Comparison of ENCODE assay signal across 15 mouse cellular contexts in the genomic region with DNA sequence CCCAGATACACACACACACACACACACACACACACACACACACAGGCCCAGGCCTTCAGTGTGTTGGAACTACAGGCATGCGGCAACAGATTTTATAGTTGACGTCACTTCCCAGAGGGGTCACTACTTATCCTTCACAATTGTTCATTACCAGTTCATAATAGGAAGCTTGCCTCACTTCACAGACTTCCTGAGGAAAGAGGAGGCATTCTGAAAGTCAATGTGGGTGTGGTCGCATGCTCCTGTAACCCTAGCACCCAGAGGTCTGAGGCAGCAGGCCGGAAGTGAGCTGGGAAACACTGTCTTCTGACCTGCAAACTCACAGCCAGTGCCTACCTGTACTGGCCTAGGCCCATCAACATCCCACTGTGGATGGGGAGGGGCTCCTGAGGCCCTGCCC. TPM values are rescaled to one million over a fixed set of nuclear protein-coding genes. Genes with fewer than 3 reads are reported as not detected.
DNase-seq lines count a peak whose midpoint lies in the region; ATAC-seq and TF ChIP-seq lines count a peak whose summit lies in the region.
"Had no signal": no experiment of that assay in that cellular context is flagged by ENCODE, and none has a peak within 500 bp of the region (broad histone marks: within the 10 kb centered on the region; RNA-seq: fewer than 3 reads in every experiment).

No protein-coding gene starts in this region.

- no peaks in the 10 kb centered on the region for H3K9me3 ChIP-seq in liver, postnatal 0 days (ENCODE audit: low read length)
- no peaks in the 10 kb centered on the region for H3K9me3 ChIP-seq in liver, embryonic 12.5 days (replicated peaks)
- H3K9me3 ChIP-seq: hindbrain, embryonic 10.5 days; midbrain, embryonic 12.5 days; neural tube, embryonic 13.5 days had no signal

- WGBS in liver, postnatal 0 days (ENCODE audit: insufficient replicate concordance) = 44% methylated on average over 4 of the region's 4 CpGs
- WGBS in liver, embryonic 12.5 days (ENCODE audit: insufficient replicate concordance) = 63% methylated on average over 4 of the region's 4 CpGs

- H3K4me2 ChIP-seq in liver, postnatal 0 days (ENCODE audit: low read depth, low read length) = no peak overlapping the region
- no peak overlapping the region for H3K4me2 ChIP-seq in liver, embryonic 12.5 days
- H3K4me2 ChIP-seq: midbrain, embryonic 12.5 days; neural tube, embryonic 13.5 days had no signal

- H3K9ac ChIP-seq in liver, postnatal 0 days (replicated peaks) = no peak overlapping the region
- H3K9ac ChIP-seq in liver, embryonic 12.5 days = no peak overlapping the region
- H3K9ac ChIP-seq: midbrain, embryonic 12.5 days; neural tube, embryonic 13.5 days had no signal

- H3K27ac ChIP-seq in liver, postnatal 0 days (ENCODE audit: low read depth) = no peak overlapping the region
- H3K27ac ChIP-seq in liver, embryonic 12.5 days = no peak overlapping the region
- H3K27ac ChIP-seq: hindbrain, embryonic 10.5 days; midbrain, embryonic 12.5 days; neural tube, embryonic 13.5 days had no signal

- H3K36me3 ChIP-seq in liver, postnatal 0 days (replicated peaks; ENCODE audit: insufficient read depth, low read length) = no peaks in the 10 kb centered on the region
- no peaks in the 10 kb centered on the region for H3K36me3 ChIP-seq in liver, embryonic 12.5 days
- H3K36me3 ChIP-seq: hindbrain, embryonic 10.5 days; midbrain, embryonic 12.5 days had no signal

- no peaks in the 10 kb centered on the region for H3K27me3 ChIP-seq in liver, postnatal 0 days (ENCODE audit: insufficient read depth, low read length)
- no peaks in the 10 kb centered on the region for H3K27me3 ChIP-seq in liver, embryonic 12.5 days (replicated peaks)
- H3K27me3 ChIP-seq: midbrain, embryonic 12.5 days; neural tube, embryonic 13.5 days had no signal

- peak; percentile 19; the same call in 1 of the 2 replicates for ATAC-seq in liver, postnatal 0 days
- no peak for ATAC-seq in liver, embryonic 12.5 days
- ATAC-seq in neutrophil, adult 5-6 weeks (ENCODE audit: extremely low read depth, insufficient number of reproducible peaks, low FRiP score, poor library complexity, severe bottlenecking) = 0 out of 2 replicates have a peak, but pooled peaks have one; percentile 27

- DNase-seq in adrenal gland, adult 2 months = peak; percentile 11
- no peak for DNase-seq in adrenal gland, adult (ENCODE audit: inconsistent age in 2 of 2, low spot score in 1 of 2)
- DNase-seq in liver, postnatal 0 days = no peak
- DNase-seq in kidney, postnatal 36 days = peak; percentile 6 to 12
- no peak for DNase-seq in cerebellum, postnatal 4 days (ENCODE audit: low spot score in 2 of 2)
- DNase-seq in adrenal gland, postnatal 4 days (ENCODE audit: low spot score in 2 of 2) = no peak
- DNase-seq: cerebellum, postnatal 36 days; liver; right cerebral cortex, postnatal 4 days; thymus, postnatal 4 days had no signal

- TF ChIP-seq CTCF in liver, postnatal 0 days (IDR thresholded peaks at IDR 0.05; ENCODE audit: low read depth) = no peak

- no peak overlapping the region for H3K4me3 ChIP-seq in liver, postnatal 0 days (ENCODE audit: low read depth, low read length)
- H3K4me3 ChIP-seq in liver, embryonic 12.5 days = no peak overlapping the region
- H3K4me3 ChIP-seq: hindbrain, embryonic 10.5 days; midbrain, embryonic 12.5 days; neural tube, embryonic 13.5 days had no signal

- H3K4me1 ChIP-seq in liver, postnatal 0 days (ENCODE audit: insufficient read depth) = 0 out of 2 replicates have a peak, but pooled peaks cover 3% of the 10 kb centered on the region
- H3K4me1 ChIP-seq in liver, embryonic 12.5 days = 0 out of 2 replicates have a peak, but pooled peaks cover 3% of the 10 kb centered on the region
- H3K4me1 ChIP-seq: hindbrain, embryonic 10.5 days; midbrain, embryonic 12.5 days; neural tube, embryonic 13.5 days had no signal

- no peak for TF ChIP-seq EP300 in liver, postnatal 0 days (IDR thresholded peaks at IDR 0.05; ENCODE audit: low read depth)

RNA-seq across cellular contexts. Expression of a gene that starts 43.2 kb away (rescaled TPM):
- 10 to 100 TPM; 14.1 to 23.9 TPM for total RNA-seq in adrenal gland, adult 2 months (2021)
- 525 and 573 TPM in 2 replicates for polyA plus RNA-seq in adrenal gland, adult 2 months (2012; rRNA removed)
- 11.7 and 11.8 TPM in 2 replicates for polyA plus RNA-seq in liver, postnatal 0 days (2015; fragmentation: Nextera tagmentation; extraction: Ambion mirVana)
- 11.2 and 11.9 TPM in 2 replicates for polyA plus RNA-seq in liver, embryonic 12.5 days (2016; fragmentation: Nextera tagmentation; extraction: Ambion mirVana)
- 1.2 TPM in 2 replicates for total RNA-seq in neutrophil, adult 5-6 weeks (2017)
- total RNA-seq in adrenal gland, postnatal 4 days (2021) = 10 to 100 TPM; 19.7 to 20.4 TPM

Comparison
In these comparisons a context has a peak if more than half of its experiments do, and no peak if none do; other contexts are left out.
1. DNase-seq: peak in adrenal gland, adult 2 months (single experiment) and kidney, postnatal 36 days (2 of 2); none in adrenal gland, adult (0 of 2), liver, postnatal 0 days (single experiment), cerebellum, postnatal 4 days (0 of 2) and adrenal gland, postnatal 4 days (0 of 2).